Mouse (Mus musculus): ENCODE data around the gene Tomm34.

DNA sequence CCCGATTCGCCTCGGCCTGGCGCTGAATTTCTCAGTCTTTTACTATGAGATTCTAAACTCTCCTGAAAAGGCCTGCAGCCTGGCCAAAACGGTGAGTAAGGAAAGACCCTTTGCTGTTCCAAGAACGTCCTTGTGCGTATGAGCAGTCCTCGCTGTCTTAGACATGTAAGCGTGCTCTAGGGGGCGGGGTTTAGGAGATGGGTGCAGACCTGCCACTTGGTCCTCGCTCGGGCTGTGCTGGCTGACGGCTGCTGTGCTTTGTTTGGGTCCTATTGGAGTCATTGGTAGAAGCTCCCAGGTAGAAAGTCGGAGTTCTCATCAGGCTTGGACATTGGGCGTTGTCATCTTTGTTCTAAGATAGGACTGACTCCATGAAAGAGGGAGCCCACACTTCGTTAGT, 55.7 kb downstream of the Tomm34 start:
- TF ChIP-seq EP300 (IDR thresholded peaks at IDR 0.05; ENCODE audit: low read length) = no peak
- no peak for TF ChIP-seq POLR2A (IDR thresholded peaks at IDR 0.05; ENCODE audit: low read depth, low read length)
- no peak for TF ChIP-seq CTCF (conservative IDR thresholded peaks at IDR 0.05 in 1 of 2, IDR thresholded peaks at IDR 0.05 in 1 of 2; ENCODE audit: low read depth in 2 of 2, low read length in 2 of 2)
- TF ChIP-seq KAT2A (IDR thresholded peaks at IDR 0.05; ENCODE audit: insufficient replicate concordance, low read length) = no peak
- TF ChIP-seq RCOR1 (conservative IDR thresholded peaks at IDR 0.05; ENCODE audit: low read depth, low read length) = no peak
- TF ChIP-seq MAFK (IDR thresholded peaks at IDR 0.05; ENCODE audit: insufficient replicate concordance, low read length) = no peak
- no peak for TF ChIP-seq ELF1 (IDR thresholded peaks at IDR 0.05; ENCODE audit: low read depth, low read length)
